Mouse (Mus musculus) gastrocnemius, adult 18-20 months (tissue): Measurements from ENCODE around the gene Tmem265. TPM values are rescaled to one million over a fixed set of nuclear protein-coding genes. Genes with fewer than 3 reads are reported as not detected.

Experiments used
- DNase-seq: peaks from one replicate; pipeline ENCODE4 v3.0.0; 2021; ENCODE audit warnings: low spot score
- long read RNA-seq, 2 experiments: library from polyadenylated mRNA; stranded (forward); transcript quantifications; one replicate each; pipeline ENCODE4 v2.0.0; 2021
- total RNA-seq, 2 experiments: library from RNA; stranded (reverse); gene quantifications; 2 replicates each; pipeline ENCODE4 v1.2.3; 2021

Tmem265 gene
- total RNA-seq, result not detected
- long read RNA-seq, experiment 1, result 0 reads
- long read RNA-seq, experiment 2, result 0 reads

- no peak for DNase-seq
Measured at GRCm38 (mm10) chr7:127561340-127561858, at the start of gene Tmem265. Gene Tmem265, plus strand, starts transcription at chr7:127561390.

- peak; percentile 98 for DNase-seq
Measured at GRCm38 (mm10) chr7:127511808-127512230, 49.4 kb upstream of the Tmem265 start, which contains the start of gene Srcap. Gene Srcap, plus strand, starts transcription at chr7:127511983.

DNA sequence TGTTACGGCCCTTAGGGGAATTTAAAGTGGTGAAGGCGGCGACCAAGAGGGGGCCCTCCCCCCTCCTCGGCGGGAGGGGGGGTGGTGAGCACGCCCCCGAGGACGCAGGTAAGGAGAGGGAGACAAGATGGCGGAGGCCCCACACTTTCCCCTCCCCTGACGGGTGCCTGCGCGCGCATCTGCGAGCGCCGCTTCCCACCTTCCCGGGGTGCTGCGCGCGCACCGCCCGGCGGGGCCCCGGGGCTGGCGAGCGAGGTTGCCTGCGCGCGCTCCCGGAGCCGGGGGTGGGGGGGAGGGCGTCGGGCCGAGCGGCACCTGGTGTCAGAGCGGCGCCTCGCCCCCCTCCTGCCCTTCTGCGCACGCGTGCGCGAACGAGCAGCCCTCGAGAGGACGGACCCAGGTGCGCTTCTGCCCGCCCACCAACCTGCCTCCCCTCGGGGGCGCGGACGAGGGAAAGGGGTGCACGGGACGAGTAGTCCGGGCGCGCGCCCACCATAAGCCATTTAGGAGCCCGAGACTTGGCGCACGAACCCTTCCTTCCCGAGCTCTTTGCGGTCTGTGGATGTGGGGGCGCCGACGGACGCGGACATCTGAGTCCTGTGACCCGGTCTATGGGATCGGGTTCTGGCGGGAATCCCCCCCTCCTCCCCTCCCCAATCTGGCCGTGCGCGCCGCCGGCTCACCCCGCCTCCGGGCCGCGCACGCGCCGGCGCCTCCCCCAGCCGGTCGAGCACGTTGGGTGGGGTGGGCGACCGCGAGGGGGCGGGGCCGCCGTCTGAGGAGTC, 48.8 kb upstream of the Tmem265 start:
- peak; percentile 91 for DNase-seq

- DNase-seq, result no peak
Measured at GRCm38 (mm10) chr7:127513016-127513390, 48.2 kb upstream of the Tmem265 start.

- no peak for DNase-seq
Measured at GRCm38 (mm10) chr7:127513781-127514180, 47.4 kb upstream of the Tmem265 start.

DNA sequence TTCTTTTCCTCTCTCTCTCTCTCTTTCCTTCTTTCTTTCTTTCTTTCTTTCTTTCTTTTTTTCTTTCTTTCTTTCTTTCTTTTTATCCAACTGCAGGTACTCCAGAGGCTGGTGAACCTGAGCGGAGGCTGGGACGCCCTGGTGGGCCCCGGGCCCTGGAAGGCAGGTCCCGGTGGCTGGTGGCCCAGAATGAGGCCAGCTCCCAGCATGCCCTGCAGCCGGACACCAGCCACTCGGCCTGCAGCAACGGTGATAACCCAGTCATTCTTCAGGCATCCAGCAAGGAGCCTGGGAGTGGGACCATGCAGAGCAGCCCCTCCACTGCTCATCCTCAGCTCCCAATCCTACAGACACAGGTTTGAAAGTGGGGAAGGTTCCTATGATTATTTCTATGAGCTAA, 45.3 kb upstream of the Tmem265 start:
- DNase-seq, result no peak

GRCm38 (mm10) chr7:127516344-127516743, 44.8 kb upstream of the Tmem265 start:
- DNase-seq, result no peak

- no peak for DNase-seq
Measured at GRCm38 (mm10) chr7:127519284-127519683, 41.9 kb upstream of the Tmem265 start, which contains the start of gene Gm42715. Gene Gm42715, plus strand, starts transcription at chr7:127519584.

DNA sequence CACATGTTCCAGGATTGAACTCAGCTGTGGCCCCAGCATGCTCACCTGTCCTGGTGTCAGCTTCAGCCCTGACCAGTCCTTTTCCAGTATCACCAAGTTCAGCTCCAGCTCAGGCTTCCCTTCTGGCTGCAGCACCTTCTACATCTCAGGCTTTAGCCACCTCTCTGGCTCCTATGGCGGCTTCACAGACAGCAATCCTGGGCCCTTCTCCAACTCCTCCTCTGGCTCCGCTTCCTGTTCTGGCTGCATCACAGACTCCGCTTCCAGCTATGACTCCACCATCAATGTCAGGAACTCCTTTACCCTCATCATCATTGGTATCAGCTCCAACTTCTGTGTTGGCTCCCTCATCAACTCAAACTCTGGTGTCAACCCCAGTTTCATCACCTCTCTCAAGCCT, 19.5 kb upstream of the Tmem265 start:
- DNase-seq, result peak; percentile 9

DNA sequence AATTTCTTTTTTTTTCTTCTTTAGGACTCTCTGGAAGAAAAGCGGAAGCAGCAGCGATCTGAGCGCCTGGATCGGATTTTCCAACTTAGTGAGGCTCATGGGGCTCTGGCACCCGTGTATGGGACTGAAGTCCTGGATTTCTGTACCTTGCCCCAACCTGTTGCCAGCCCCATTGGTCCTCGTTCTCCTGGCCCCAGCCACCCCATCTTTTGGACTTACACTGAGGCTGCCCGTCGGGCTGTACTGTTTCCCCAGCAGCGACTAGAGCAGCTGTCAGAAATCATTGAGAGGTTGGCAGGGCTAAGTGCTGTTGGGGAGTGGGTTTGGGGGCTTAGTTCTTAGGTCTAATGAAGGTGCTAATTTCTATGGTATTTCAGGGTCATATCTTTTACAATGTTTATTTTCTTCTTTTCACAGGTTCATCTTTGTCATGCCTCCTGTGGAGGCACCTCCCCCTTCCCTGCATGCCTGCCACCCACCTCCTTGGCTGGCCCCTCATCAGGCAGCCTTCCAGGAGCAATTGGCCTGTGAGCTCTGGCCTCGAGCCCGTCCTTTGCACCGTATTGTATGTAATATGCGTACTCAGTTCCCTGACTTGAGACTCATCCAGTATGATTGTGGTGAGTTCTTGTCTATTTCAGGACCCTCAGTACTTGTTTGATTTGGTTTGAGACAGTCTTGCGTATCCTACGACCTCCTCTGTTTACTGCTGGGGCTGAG, 11.9 kb upstream of the Tmem265 start:
- peak; percentile 16 for DNase-seq

GRCm38 (mm10) chr7:127551558-127551957, 9.6 kb upstream of the Tmem265 start:
- DNase-seq, result no peak

DNA sequence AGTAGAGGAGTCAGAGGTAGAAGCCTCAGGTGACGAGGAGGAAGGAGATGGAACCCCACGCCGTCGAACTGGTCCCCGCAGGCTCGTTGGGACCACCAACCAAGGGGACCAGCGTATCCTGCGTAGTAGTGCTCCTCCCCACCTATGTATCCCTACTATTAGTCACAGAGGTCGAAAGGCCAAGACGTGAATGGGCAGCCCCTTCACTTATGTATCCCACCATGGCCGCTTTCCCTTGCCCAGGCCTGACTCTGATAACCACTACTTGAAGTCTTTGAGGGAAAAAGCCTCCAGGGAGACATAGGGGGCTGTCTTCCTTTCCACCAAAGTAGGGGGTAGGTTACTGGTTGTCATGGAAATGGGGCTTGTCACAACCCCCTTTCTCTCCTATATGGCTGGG, 610 bp upstream of the Tmem265 start:
- no peak for DNase-seq

DNA sequence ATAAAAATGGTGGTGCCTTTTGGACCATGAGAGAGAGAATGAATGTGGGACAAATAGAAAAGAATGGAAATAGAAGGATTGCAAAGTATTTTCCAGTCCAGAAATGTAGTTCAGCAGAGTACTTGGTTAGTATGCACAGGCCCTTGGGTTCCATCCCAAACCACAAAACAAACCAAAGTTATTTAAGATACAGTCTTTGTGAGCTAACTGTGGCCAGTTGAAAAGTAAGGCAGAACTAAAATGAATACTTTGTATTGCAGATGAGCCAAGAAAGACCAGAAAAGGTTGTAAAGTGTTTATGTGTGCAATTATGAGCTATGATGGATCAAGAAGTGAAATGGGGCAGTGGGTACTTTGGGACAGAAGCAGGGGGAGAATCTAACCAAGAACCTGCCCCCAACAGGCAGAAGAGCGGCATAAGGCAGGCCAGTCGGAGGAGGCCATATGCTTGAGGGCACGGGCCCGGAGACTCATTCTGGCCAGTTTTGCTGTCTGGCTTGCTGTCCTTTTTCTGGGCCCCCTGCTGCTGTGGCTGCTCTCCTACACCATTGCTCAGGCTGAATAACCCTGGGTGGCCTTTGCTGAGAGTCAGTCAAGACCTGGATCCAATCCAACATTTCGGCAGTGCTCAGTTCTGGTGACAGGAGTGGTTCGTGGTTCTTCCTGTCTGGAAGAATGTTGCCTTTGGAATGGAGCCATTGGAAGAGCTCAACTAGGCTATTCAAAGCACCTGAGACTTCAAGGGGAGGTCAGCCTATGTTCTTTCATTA, 3.4 kb downstream of the Tmem265 start:
- DNase-seq, result no peak

DNA sequence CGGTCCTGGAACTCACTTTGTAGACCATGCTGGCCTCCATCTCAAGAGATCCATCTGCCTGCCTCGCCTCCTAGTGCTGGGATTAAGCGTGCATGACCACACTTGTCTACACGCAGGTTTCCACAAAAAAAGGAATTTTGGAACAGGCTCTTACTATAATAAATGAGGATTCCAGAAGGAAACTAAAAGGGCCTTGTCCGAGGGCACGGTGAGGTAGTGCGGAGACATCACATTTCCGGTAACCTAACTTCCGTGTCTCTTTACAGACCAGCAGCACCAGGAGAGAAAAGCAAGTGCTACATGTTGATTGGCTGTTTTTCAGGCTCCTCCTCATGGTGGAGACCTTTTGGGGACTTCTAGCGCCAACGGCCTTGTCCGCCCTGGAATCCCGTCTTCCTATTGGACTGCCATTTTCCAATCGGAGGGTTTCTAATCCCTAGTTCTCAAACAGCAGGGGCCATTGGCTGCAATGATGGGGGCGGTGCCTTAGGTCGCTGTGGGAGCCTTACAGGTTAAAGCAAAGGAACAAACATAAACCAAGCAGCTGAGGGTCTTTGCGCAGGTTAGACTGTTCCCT, 11.8 kb downstream of the Tmem265 start, which contains the start of gene Phkg2:
TSS of gene Phkg2 (plus strand) at position 446 of the 577 bp plus-strand sequence.
- DNase-seq, result peak; percentile 97

GRCm38 (mm10) chr7:127573503-127574008, 12.4 kb downstream of the Tmem265 start:
- DNase-seq, result no peak

DNA sequence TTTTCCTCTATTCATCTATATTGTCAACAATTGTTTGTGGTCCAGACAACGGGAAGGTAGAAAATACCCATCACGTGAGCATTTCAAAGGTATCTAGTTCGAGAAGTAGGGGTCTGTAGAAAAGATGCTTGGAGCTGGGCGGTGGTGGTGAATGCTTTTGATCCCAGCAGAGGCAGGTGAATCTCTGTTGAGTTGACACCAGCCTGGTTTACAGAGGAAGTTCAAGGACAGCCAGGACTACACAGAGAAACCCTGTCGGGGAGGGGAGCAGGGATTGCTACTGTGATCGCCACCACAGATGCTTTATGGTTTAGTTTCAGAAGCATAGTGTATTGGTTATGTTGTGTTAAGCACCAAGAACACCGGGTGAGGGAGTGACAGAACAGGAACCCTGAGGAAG, 12.9 kb downstream of the Tmem265 start:
- DNase-seq, result no peak

DNA sequence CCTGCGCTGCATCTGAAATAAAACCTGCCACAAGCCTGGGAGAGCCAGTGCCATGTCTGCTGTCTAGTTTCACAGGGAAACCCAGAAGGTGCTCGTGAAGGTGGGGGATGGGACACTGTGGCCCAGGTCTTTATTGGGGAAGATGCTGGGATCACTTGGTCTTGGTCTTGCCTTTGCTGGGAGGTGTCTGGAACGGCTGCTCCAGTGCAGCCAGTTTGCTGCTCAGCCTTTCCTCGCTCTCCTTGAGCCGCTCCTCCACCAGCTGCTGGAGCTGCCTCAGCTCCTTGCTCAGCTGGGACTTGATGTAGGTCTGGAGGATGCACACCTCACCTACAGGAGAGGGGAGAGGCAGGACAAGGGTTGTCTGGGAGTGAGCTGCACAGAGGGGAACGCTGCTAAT, 22.1 kb downstream of the Tmem265 start:
- no peak for DNase-seq

- no peak for DNase-seq
Measured at GRCm38 (mm10) chr7:127585031-127585430, 23.8 kb downstream of the Tmem265 start.

GRCm38 (mm10) chr7:127586149-127586548, 25.0 kb downstream of the Tmem265 start:
- DNase-seq, result no peak

- no peak for DNase-seq
Measured at GRCm38 (mm10) chr7:127587196-127587595, 26.0 kb downstream of the Tmem265 start.
